Mouse (Mus musculus) leukemia stem cell, adult 10-12 weeks (primary cell): Measurements from ENCODE around the gene Olfr902. TPM values are rescaled to one million over a fixed set of nuclear protein-coding genes. Genes with fewer than 3 reads are reported as not detected.

Source experiments
- polyA plus RNA-seq: library from polyadenylated mRNA; stranded (reverse); fragments of >175 nt; gene quantifications from 2 replicates; pipeline ENCODE4 v1.2.3, GENCODE M21; 2012; ENCODE audit warnings: low replicate concordance

Olfr902 gene
- polyA plus RNA-seq: not detected in 2 replicates

DNA sequence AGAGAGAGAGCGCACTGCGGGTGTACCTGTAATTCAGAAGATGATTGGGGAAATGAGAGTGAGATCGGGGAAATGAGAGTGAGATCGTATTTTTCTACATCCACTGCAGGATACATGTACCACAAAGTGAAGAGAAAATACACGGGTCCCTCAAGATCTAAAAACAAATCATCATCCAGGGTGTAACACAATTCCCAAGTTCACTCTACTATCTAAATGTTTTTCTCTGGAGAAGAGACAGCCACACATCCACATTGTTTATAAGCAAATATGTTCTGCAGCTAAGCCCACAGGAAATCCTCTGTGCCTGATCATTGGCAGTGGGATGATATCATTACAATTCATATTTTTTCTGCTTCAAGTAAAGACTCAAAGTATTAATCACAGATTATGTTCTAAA lies at the start of gene Olfr902:
Olfr902 (plus strand) TSS at position 301 of the 400 bp plus-strand sequence.

DNA sequence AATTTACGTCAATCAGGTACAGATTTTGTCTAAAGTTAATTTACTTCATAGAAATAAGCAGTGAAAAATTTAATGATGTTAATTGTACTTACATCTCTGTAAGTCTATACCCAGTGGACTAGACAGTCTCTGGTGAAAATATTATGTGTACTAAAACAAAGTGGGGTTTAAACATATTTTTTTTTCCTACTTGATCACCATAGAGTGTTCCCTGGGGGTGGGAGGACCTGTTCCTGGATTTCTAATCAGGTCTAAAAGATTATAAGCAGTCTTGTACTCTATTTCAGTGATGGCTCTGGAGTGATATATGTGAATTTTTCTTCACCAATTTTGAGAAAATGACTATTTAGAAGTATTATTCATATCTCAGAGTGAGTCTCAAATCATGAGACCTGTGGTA lies 46.1 kb upstream of the Olfr902 start, which contains the start of gene Olfr147:
Olfr147 (plus strand) TSS at position 301 of the 400 bp plus-strand sequence.

GRCm38 (mm10) chr9:38429155-38429554 lies 18.3 kb upstream of the Olfr902 start, which contains the start of gene Olfr901:
TSS of gene Olfr901 (plus strand) at chr9:38429455.

DNA sequence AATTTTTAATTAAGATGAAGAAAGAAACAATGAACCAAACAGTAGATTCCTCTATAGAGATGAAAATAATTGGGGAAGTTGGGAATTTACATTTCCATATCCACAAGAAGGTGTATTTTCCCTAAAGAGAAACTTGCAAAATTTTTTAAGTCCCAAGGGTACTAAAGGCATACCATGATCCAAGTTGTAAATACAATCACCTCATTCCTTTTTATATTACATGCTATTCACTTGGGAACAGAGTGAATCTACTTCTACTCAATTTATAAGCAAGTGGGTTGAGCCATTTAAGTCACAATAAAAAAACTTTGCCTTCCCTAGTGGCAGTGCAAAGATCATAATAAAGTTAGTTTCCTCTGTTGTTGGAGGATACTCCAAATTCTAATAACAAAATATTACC lies 15.4 kb downstream of the Olfr902 start, which contains the start of gene Olfr904:
Olfr904 (plus strand) TSS at position 301 of the 400 bp plus-strand sequence.

DNA sequence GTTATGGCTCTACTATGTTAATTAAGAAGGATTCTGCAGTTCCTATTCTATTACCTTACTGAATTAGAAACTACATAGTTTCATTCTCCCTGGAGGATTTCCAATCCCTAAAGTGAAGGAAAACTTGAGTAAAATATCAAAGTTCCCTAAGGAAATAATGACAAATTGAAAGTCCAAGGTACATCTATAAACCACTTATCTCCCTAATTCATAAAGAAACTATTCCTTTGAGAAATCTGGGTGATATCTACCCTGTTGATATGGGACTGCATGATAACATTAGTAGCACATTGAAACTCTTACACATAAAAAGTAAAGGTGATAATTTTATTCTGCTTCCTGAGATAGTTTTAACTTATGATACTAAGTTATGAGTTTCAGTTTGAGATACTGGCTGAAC lies 23.4 kb downstream of the Olfr902 start, which contains the start of gene Olfr905:
Olfr905 (plus strand) TSS at position 301 of the 400 bp plus-strand sequence.

DNA sequence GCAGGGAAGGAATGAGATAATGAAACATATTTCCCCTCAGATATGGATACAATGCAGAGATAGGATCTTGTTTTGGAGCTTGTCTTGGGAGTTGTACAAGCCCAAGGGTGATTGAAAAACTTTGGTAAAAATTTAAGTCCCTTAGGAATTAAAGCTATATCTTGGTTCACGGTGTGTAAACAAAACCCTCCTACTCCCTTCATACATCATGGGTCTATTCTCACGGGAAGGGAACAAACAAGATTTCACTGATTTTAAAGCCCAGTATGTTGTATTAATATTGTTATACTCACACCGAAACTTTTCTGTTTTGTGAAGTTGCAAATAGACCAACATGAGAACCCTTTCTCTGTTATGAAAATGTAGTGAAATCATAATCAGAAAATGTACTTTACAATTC lies 39.3 kb downstream of the Olfr902 start, which contains the start of gene Olfr906:
Olfr906 (plus strand) TSS at position 301 of the 400 bp plus-strand sequence.

DNA sequence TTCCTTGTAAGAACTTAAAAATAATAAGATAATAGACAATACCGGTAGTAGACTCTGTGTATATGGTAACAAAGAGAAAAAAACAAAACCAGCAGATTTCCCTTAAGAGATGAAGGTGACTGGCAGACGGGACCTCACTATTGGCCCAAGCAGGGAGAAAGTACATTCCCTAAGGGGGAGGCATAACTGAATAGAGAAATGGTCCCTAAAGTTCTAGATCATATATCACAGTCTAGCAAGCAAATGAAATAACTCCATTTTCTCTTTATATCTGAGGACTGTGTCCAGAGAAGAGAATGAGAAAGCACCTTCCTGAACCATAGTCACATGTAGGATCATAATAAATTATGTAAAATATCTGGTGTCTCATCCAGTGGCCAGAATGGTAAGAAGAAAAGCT lies 48.0 kb downstream of the Olfr902 start, which contains the start of gene Olfr907:
Olfr907 (plus strand) TSS at position 301 of the 400 bp plus-strand sequence.

Other genes starting within 250 kb of the Olfr902 start
- not detected in 2 replicates for gene Olfr893, start 239.3 kb upstream of the Olfr902 start, polyA plus RNA-seq
- gene Olfr894, start 229.6 kb upstream of the Olfr902 start, polyA plus RNA-seq: not detected in 2 replicates
- not detected in 2 replicates for gene Olfr143, start 194.9 kb upstream of the Olfr902 start, polyA plus RNA-seq
- gene Olfr895, start 179.8 kb upstream of the Olfr902 start, polyA plus RNA-seq: not detected in 2 replicates
- gene Olfr896-ps1, start 156.5 kb upstream of the Olfr902 start, polyA plus RNA-seq: not detected in 2 replicates
- not detected in 2 replicates for gene Olfr25, start 118.6 kb upstream of the Olfr902 start, polyA plus RNA-seq
- gene Olfr898, start 99.2 kb upstream of the Olfr902 start, polyA plus RNA-seq: not detected in 2 replicates
- not detected in 2 replicates for gene Olfr250, start 80.8 kb upstream of the Olfr902 start, polyA plus RNA-seq
- gene Olfr251, start 70.6 kb upstream of the Olfr902 start, polyA plus RNA-seq: not detected in 2 replicates
- gene Olfr147, start 46.0 kb upstream of the Olfr902 start, polyA plus RNA-seq: not detected in 2 replicates
- gene Olfr901, start 18.2 kb upstream of the Olfr902 start, polyA plus RNA-seq: not detected in 2 replicates
- gene Olfr904, start 15.5 kb downstream of the Olfr902 start, polyA plus RNA-seq: not detected in 2 replicates
- not detected in 2 replicates for gene Olfr905, start 23.5 kb downstream of the Olfr902 start, polyA plus RNA-seq
- not detected in 2 replicates for gene Olfr906, start 39.4 kb downstream of the Olfr902 start, polyA plus RNA-seq
- gene Olfr907, start 48.1 kb downstream of the Olfr902 start, polyA plus RNA-seq: not detected in 2 replicates
- gene Olfr911-ps1, start 73.9 kb downstream of the Olfr902 start, polyA plus RNA-seq: not detected in 2 replicates
- 0.08 TPM in 1 of 2 replicates, not detected in the other for gene Olfr910, start 90.2 kb downstream of the Olfr902 start, polyA plus RNA-seq
- gene Olfr912, start 132.5 kb downstream of the Olfr902 start, polyA plus RNA-seq: not detected in 2 replicates
- not detected in 2 replicates for gene Olfr913, start 145.1 kb downstream of the Olfr902 start, polyA plus RNA-seq
- gene Olfr914, start 157.4 kb downstream of the Olfr902 start, polyA plus RNA-seq: not detected in 2 replicates
- not detected in 2 replicates for gene Olfr916, start 212.2 kb downstream of the Olfr902 start, polyA plus RNA-seq
- not detected in 2 replicates for gene Olfr917, start 218.2 kb downstream of the Olfr902 start, polyA plus RNA-seq
- gene Olfr918, start 226.9 kb downstream of the Olfr902 start, polyA plus RNA-seq: not detected in 2 replicates